17 mouse cellular contexts compared by ENCODE assay signal in genomic region chr1:165604203-165604602, GRCm38 (mm10). TPM values are rescaled to one million over a fixed set of nuclear protein-coding genes. Genes with fewer than 3 reads are reported as not detected.
"Had no signal": no experiment of that assay in that cellular context is flagged by ENCODE, and none has a peak within 500 bp of the region (broad histone marks: within the 10 kb centered on the region; RNA-seq: fewer than 3 reads in every experiment).

No protein-coding gene starts in this region.

- H3K4me1 ChIP-seq: limb, embryonic 13.5 days; midbrain, embryonic 15.5 days; neural tube, embryonic 12.5 days; stomach, embryonic 15.5 days had no signal

- H3K9ac ChIP-seq: limb, embryonic 13.5 days; liver, embryonic 14.5 days; midbrain, embryonic 15.5 days; neural tube, embryonic 12.5 days; stomach, embryonic 15.5 days had no signal

- DNase-seq: kidney, adult 9 months; kidney, postnatal 36 days; left cerebral cortex, postnatal 4 days; lung, adult 18-20 months; retina, postnatal 1 day; right cerebral cortex, postnatal 4 days; spleen, adult 18-20 months; thymus, postnatal 36 days had no signal

- H3K27ac ChIP-seq: kidney, postnatal 0 days; limb, embryonic 13.5 days; liver, embryonic 14.5 days; midbrain, embryonic 15.5 days; neural tube, embryonic 12.5 days; stomach, embryonic 15.5 days had no signal

- H3K27me3 ChIP-seq: limb, embryonic 13.5 days; midbrain, embryonic 15.5 days; neural tube, embryonic 12.5 days; stomach, embryonic 15.5 days had no signal

- H3K9me3 ChIP-seq: limb, embryonic 13.5 days; megakaryocyte, embryonic 14.5 days; midbrain, embryonic 15.5 days; neural tube, embryonic 12.5 days; stomach, embryonic 15.5 days had no signal

- ATAC-seq: midbrain, embryonic 15.5 days had no signal

- H3K4me2 ChIP-seq: limb, embryonic 13.5 days; midbrain, embryonic 11.5 days; midbrain, embryonic 15.5 days; neural tube, embryonic 12.5 days; stomach, embryonic 15.5 days had no signal

- H3K4me3 ChIP-seq: limb, embryonic 13.5 days; megakaryocyte, embryonic 14.5 days; midbrain, embryonic 15.5 days; neural tube, embryonic 12.5 days; stomach, embryonic 15.5 days had no signal

RNA-seq across cellular contexts. Expression of gene Mpzl1, which starts 30.1 kb away (rescaled TPM):
- total RNA-seq: monocyte, adult 5-6 weeks had no signal
